In the genomic region with DNA sequence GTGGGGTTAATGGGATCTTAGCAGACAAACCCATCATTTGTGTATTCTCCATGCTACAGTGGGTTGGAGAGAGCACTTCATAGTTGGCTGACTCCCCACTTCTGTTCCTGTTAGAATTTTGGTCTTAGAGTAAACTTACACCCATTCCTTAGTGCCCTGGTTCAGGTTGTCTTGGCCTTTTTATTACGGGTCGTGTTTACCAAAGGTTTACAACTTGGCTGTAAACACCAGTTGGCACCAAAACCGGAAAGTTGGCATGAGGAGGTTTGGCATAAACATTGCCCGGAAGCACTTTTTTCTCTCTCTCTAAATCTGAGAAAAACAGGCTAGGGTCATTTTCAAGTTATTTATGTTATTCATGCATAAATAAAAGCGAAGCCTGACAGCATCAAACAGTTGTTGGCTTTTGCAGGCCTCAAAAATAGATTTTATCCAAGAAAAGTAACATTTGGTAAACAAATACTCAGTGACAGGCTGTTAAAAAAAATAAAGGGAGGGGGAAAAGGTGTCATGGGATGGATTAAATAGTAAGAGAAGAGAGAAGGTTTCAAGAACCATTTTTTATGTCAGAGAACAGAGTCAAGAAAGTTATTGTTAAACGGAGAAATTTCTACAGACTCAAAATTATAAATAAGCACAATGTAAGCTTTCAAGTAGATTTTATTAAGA, we compare ENCODE assay signal across 11 mouse cellular contexts.
A peak's percentile ranks its signal among the peaks of the same experiment; 100 is the strongest.
DNase-seq lines count a peak whose midpoint lies in the region; ATAC-seq lines count a peak whose summit lies in the region.
"Had no signal": no experiment of that assay in that cellular context is flagged by ENCODE, and none has a peak within 500 bp of the region (broad histone marks: within the 10 kb centered on the region; RNA-seq: fewer than 3 reads in every experiment).

No protein-coding gene starts in this region.

- H3K9me3 ChIP-seq in forebrain, embryonic 14.5 days (replicated peaks; ENCODE audit: control insufficient read depth, low read length): no peaks in the 10 kb centered on the region
- no peaks in the 10 kb centered on the region for H3K9me3 ChIP-seq in forebrain, embryonic 12.5 days

- no peak overlapping the region for H3K27ac ChIP-seq in forebrain, embryonic 14.5 days (ENCODE audit: low read depth, low read length)
- H3K27ac ChIP-seq in forebrain, embryonic 12.5 days: no peak overlapping the region

- WGBS in forebrain, embryonic 14.5 days: 79% methylated on average over 6 of the region's 6 CpGs
- 87% methylated on average over 6 of the region's 6 CpGs for WGBS in forebrain, embryonic 12.5 days

- ATAC-seq in forebrain, embryonic 14.5 days: no peak
- no peak for ATAC-seq in forebrain, embryonic 12.5 days (ENCODE audit: low FRiP score)

- DNase-seq in forebrain, embryonic 14.5 days (ENCODE audit: low spot score): peak; percentile 31
- DNase-seq in 3134 (ENCODE audit: extremely low read depth, insufficient read length, low spot score): peak; percentile 26
- DNase-seq in induced T-regulatory cell, adult 2 months (ENCODE audit: low read depth): peak; percentile 25
- peak; percentile 53 to 72 for DNase-seq in lung, adult 18-20 months
- no peak for DNase-seq in frontal cortex, postnatal 36 days (ENCODE audit: low spot score in 2 of 2)
- no peak for DNase-seq in retina, postnatal 1 day
- DNase-seq in neural tube, embryonic 10.5 days (ENCODE audit: extremely low spot score, low spot score): no peak
- DNase-seq: right cerebral cortex, postnatal 25 days had no signal

- H3K36me3 ChIP-seq in forebrain, embryonic 14.5 days (ENCODE audit: control insufficient read depth, insufficient read depth, low read length): no peaks in the 10 kb centered on the region
- H3K36me3 ChIP-seq in forebrain, embryonic 12.5 days (replicated peaks): no peaks in the 10 kb centered on the region

- H3K4me3 ChIP-seq in forebrain, embryonic 14.5 days (ENCODE audit: low read depth, low read length): no peak overlapping the region
- H3K4me3 ChIP-seq in forebrain, embryonic 12.5 days (replicated peaks): no peak overlapping the region
- H3K4me3 ChIP-seq: erythroblast, embryonic 14.5 days had no signal

- no peaks in the 10 kb centered on the region for H3K27me3 ChIP-seq in forebrain, embryonic 14.5 days (replicated peaks; ENCODE audit: control insufficient read depth, insufficient read depth, low read length)
- no peaks in the 10 kb centered on the region for H3K27me3 ChIP-seq in forebrain, embryonic 12.5 days

- H3K4me1 ChIP-seq in forebrain, embryonic 14.5 days (ENCODE audit: control insufficient read depth, insufficient read depth, low read length): no peaks in the 10 kb centered on the region
- no peaks in the 10 kb centered on the region for H3K4me1 ChIP-seq in forebrain, embryonic 12.5 days

- H3K9ac ChIP-seq in forebrain, embryonic 14.5 days (ENCODE audit: low read length): no peak overlapping the region
- H3K9ac ChIP-seq in forebrain, embryonic 12.5 days: no peak overlapping the region

- no peak overlapping the region for H3K4me2 ChIP-seq in forebrain, embryonic 14.5 days (ENCODE audit: low read length)
- no peak overlapping the region for H3K4me2 ChIP-seq in forebrain, embryonic 12.5 days
- H3K4me2 ChIP-seq: liver, embryonic 11.5 days had no signal

Comparison
In these comparisons a context has a peak if more than half of its experiments do, and no peak if none do; other contexts are left out.
1. DNase-seq: peak in forebrain, embryonic 14.5 days (single experiment), 3134 (single experiment), induced T-regulatory cell, adult 2 months (single experiment) and lung, adult 18-20 months (2 of 2); none in frontal cortex, postnatal 36 days (0 of 2), retina, postnatal 1 day (single experiment) and neural tube, embryonic 10.5 days (single experiment).